Mouse (Mus musculus): ENCODE measurements around the gene Clca3a2.

- TF ChIP-seq CTCF (IDR thresholded peaks at IDR 0.05; ENCODE audit: control insufficient read depth, insufficient read depth, low read length) (no peak), POLR2A (IDR thresholded peaks at IDR 0.05; ENCODE audit: borderline replicate concordance, control insufficient read depth, low read depth, low read length) (no peak)
Measured at GRCm38 (mm10) chr3:144801861-144802260, 17.4 kb downstream of the Clca3a2 start.
